ENCODE assay signal across 12 mouse cellular contexts in the genomic region with DNA sequence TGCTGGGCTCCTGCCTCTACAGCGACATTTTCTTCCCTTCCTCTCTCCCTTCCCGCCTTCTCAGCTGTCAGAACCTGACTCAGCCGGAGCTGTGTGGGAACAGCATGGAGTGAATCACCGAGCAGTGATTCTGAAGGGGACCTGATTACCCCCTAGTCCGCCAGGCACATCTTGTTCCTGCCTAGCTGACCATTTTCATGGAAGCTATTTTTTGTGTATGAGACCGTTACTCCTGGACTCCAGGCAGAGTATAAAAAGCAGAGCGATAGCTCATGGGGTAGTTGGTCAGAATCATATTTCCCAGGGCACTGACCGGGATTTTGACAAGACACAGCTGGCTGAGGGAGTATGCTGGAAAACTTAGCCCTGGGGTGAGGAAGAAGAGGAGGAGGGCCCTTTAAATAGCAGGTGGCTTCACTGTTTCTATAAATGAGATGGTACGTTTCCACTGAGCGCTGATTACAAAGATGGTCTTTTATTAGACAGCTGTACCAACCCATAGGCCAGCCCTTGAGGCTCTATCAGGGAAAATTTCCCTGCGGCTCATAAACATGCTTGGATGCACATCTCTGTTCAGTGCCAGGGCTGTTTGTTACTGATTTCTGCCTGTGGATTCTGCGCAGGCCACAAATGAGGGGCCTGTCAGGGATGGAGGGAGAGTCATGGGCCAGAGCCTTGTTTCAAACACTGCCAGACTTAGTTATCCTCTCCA.
DNase-seq lines count a peak whose midpoint lies in the region; ATAC-seq and TF ChIP-seq lines count a peak whose summit lies in the region.
"Had no signal": no experiment of that assay in that cellular context is flagged by ENCODE, and none has a peak within 500 bp of the region (broad histone marks: within the 10 kb centered on the region; RNA-seq: fewer than 3 reads in every experiment).

No protein-coding gene starts in this region.

- H3K4me1 ChIP-seq in cerebellum, adult 2 months (ENCODE audit: control insufficient read depth, insufficient read depth, low read length): no peaks in the 10 kb centered on the region; the same call in 1 of the 2 replicates
- peaks cover 7% of the 10 kb centered on the region; the same call in 1 of the 2 replicates for H3K4me1 ChIP-seq in hindbrain, postnatal 0 days (ENCODE audit: insufficient read depth, low read length)
- H3K4me1 ChIP-seq in hindbrain, embryonic 12.5 days: no peaks in the 10 kb centered on the region

- peak; percentile 71 to 78 for DNase-seq in cerebellum, postnatal 10 days
- no peak for DNase-seq in cerebellum, adult 2 months
- peak; percentile 60 for DNase-seq in hindbrain, postnatal 0 days (ENCODE audit: low spot score)
- peak; percentile 42 for DNase-seq in 3T3-L1 (ENCODE audit: low read depth, low spot score)
- peak; percentile 69 to 79 for DNase-seq in left cerebral cortex, adult 18-20 months (ENCODE audit: low spot score in 2 of 2)
- DNase-seq in lung, postnatal 25 days (ENCODE audit: low spot score): no peak
- DNase-seq in cerebellum, adult 8-10 months: no peak
- DNase-seq: lung, postnatal 10 days had no signal

- no peak for TF ChIP-seq POLR2A in cerebellum, adult 2 months (IDR thresholded peaks at IDR 0.05; ENCODE audit: borderline replicate concordance, insufficient read depth, low read length)

- no peak overlapping the region for H3K9ac ChIP-seq in hindbrain, postnatal 0 days (replicated peaks; ENCODE audit: low read length)
- H3K9ac ChIP-seq in hindbrain, embryonic 12.5 days: no peak overlapping the region
- H3K9ac ChIP-seq: stomach, embryonic 15.5 days had no signal

- WGBS in cerebellum, adult 2 months: 39% methylated on average over 12 of the region's 12 CpGs
- WGBS in hindbrain, postnatal 0 days: 50% methylated on average over 12 of the region's 12 CpGs
- 77% methylated on average over 12 of the region's 12 CpGs for WGBS in hindbrain, embryonic 12.5 days

- H3K36me3 ChIP-seq in hindbrain, postnatal 0 days (ENCODE audit: insufficient read depth, low read length): no peaks in the 10 kb centered on the region
- no peaks in the 10 kb centered on the region for H3K36me3 ChIP-seq in hindbrain, embryonic 12.5 days
- H3K36me3 ChIP-seq: stomach, embryonic 15.5 days had no signal

- H3K4me3 ChIP-seq in cerebellum, adult 2 months (replicated peaks; ENCODE audit: insufficient read depth, low read depth, low read length): no peak overlapping the region
- H3K4me3 ChIP-seq in hindbrain, postnatal 0 days (ENCODE audit: low read length): no peak overlapping the region
- no peak overlapping the region for H3K4me3 ChIP-seq in hindbrain, embryonic 12.5 days
- H3K4me3 ChIP-seq: erythroblast, embryonic 14.5 days; stomach, embryonic 15.5 days had no signal

- TF ChIP-seq CTCF in cerebellum, adult 2 months (IDR thresholded peaks at IDR 0.05; ENCODE audit: borderline replicate concordance, insufficient read depth, low read depth, low read length): no peak
- TF ChIP-seq CTCF in hindbrain, postnatal 0 days (IDR thresholded peaks at IDR 0.05; ENCODE audit: low read depth): no peak

- H3K27me3 ChIP-seq in cerebellum, adult 2 months (ENCODE audit: control insufficient read depth, insufficient read depth, low read length): no peaks in the 10 kb centered on the region
- H3K27me3 ChIP-seq in hindbrain, postnatal 0 days (ENCODE audit: insufficient read depth, low read length): no peaks in the 10 kb centered on the region
- H3K27me3 ChIP-seq in hindbrain, embryonic 12.5 days: no peaks in the 10 kb centered on the region
- H3K27me3 ChIP-seq: stomach, embryonic 15.5 days had no signal

- no peak overlapping the region for H3K27ac ChIP-seq in cerebellum, adult 2 months (ENCODE audit: insufficient read depth, low read length)
- H3K27ac ChIP-seq in hindbrain, postnatal 0 days: no peak overlapping the region
- no peak overlapping the region for H3K27ac ChIP-seq in hindbrain, embryonic 12.5 days
- H3K27ac ChIP-seq: stomach, embryonic 15.5 days had no signal

- H3K4me2 ChIP-seq in hindbrain, postnatal 0 days (ENCODE audit: low read depth, low read length): no peak overlapping the region
- no peak overlapping the region for H3K4me2 ChIP-seq in hindbrain, embryonic 12.5 days (replicated peaks)
- H3K4me2 ChIP-seq: stomach, embryonic 15.5 days had no signal

- H3K9me3 ChIP-seq in hindbrain, postnatal 0 days (ENCODE audit: low read length): no peaks in the 10 kb centered on the region
- no peaks in the 10 kb centered on the region for H3K9me3 ChIP-seq in hindbrain, embryonic 12.5 days (replicated peaks)
- H3K9me3 ChIP-seq: stomach, embryonic 15.5 days had no signal

- peak; percentile 78 for ATAC-seq in hindbrain, postnatal 0 days
- no peak for ATAC-seq in hindbrain, embryonic 12.5 days (ENCODE audit: low FRiP score)
- ATAC-seq: Patski had no signal

Comparison
In these comparisons a context has a peak if more than half of its experiments do, and no peak if none do; other contexts are left out.
1. DNase-seq: peak in cerebellum, postnatal 10 days (2 of 2), hindbrain, postnatal 0 days (single experiment), 3T3-L1 (single experiment) and left cerebral cortex, adult 18-20 months (2 of 2); none in cerebellum, adult 2 months (0 of 2), lung, postnatal 25 days (single experiment) and cerebellum, adult 8-10 months (single experiment).